Mouse (Mus musculus) CD4-positive, CD25-positive, alpha-beta regulatory T cell, adult 9 weeks (primary cell): ENCODE measurements around the gene Ice1. TPM values are rescaled to one million over a fixed set of nuclear protein-coding genes. Genes with fewer than 3 reads are reported as not detected.

Experiments used
- polyA plus RNA-seq: library from polyadenylated mRNA; unstranded; fragments of 100-300 nt; shearing (Covaris generic); gene quantifications from one replicate; pipeline ENCODE4 v1.2.1, GENCODE M21; 2017

Ice1 gene
- 10.3 TPM for polyA plus RNA-seq

DNA sequence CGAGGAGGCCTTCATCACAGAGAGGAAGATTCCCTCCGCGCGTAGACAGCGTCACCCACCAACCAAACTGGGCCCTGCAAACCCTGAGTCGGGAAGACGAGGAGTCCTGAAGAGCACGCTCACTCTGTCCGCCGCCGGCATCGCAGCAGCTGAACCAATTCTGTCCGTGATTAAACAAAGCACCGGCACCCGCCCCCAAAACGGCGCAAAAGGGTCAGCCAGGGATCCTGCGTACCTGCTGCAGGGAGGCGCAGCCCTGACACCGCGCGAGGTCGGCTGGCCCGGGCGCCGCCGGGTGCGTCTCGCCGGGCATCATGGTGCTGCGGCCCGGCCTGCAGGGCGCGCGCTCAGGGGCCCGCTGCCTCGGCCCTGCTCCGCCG is at the start of gene Ice1:
Gene Ice1 (minus strand): TSS at position 353 of the 380 bp plus-strand sequence.

Other genes with a start within 250 kb of the Ice1 start
- gene Adamts16, start 204.2 kb upstream of the Ice1 start, polyA plus RNA-seq, result not detected